Mouse (Mus musculus): ENCODE measurements around the gene Hoxd9. TPM values are rescaled to one million over a fixed set of nuclear protein-coding genes. Genes with fewer than 3 reads are reported as not detected.

Gene Hoxd9
- total RNA-seq, 2 experiments from 2014 or later = not detected

GRCm38 (mm10) chr2:74694066-74694465, 3.5 kb upstream of the Hoxd9 start:
- 0 out of 2 replicates have a peak, but pooled peaks have one; percentile 25 for ATAC-seq (replicated peaks; ENCODE audit: low FRiP score, low TSS enrichment, poor library complexity, severe bottlenecking)

GRCm38 (mm10) chr2:74695383-74695782, 2.1 kb upstream of the Hoxd9 start:
- no peak for ATAC-seq (replicated peaks; ENCODE audit: low FRiP score, low TSS enrichment, poor library complexity, severe bottlenecking)

GRCm38 (mm10) chr2:74695813-74696430, 1.6 kb upstream of the Hoxd9 start:
- ATAC-seq (replicated peaks; ENCODE audit: low FRiP score, low TSS enrichment, poor library complexity, severe bottlenecking) = no peak

GRCm38 (mm10) chr2:74696442-74697335, 838 bp upstream of the Hoxd9 start:
- ATAC-seq (replicated peaks; ENCODE audit: low FRiP score, low TSS enrichment, poor library complexity, severe bottlenecking) = no peak

GRCm38 (mm10) chr2:74698201-74699052, 900 bp downstream of the Hoxd9 start:
- no peak for ATAC-seq (replicated peaks; ENCODE audit: low FRiP score, low TSS enrichment, poor library complexity, severe bottlenecking)

- ATAC-seq (replicated peaks; ENCODE audit: low FRiP score, low TSS enrichment, poor library complexity, severe bottlenecking) = no peak
These were observed 1.5 kb downstream of the Hoxd9 start for GRCm38 (mm10) chr2:74699053-74699430.

GRCm38 (mm10) chr2:74699664-74700545, 2.4 kb downstream of the Hoxd9 start:
- ATAC-seq (replicated peaks; ENCODE audit: low FRiP score, low TSS enrichment, poor library complexity, severe bottlenecking) = no peak

- ATAC-seq (replicated peaks; ENCODE audit: low FRiP score, low TSS enrichment, poor library complexity, severe bottlenecking) = no peak
These were observed 3.1 kb downstream of the Hoxd9 start for GRCm38 (mm10) chr2:74700546-74701112.

- ATAC-seq (replicated peaks; ENCODE audit: low FRiP score, low TSS enrichment, poor library complexity, severe bottlenecking) = no peak
These were observed 4.7 kb downstream of the Hoxd9 start for GRCm38 (mm10) chr2:74701949-74702819.

- no peak for ATAC-seq (replicated peaks; ENCODE audit: low FRiP score, low TSS enrichment, poor library complexity, severe bottlenecking)
These were observed 5.3 kb downstream of the Hoxd9 start for GRCm38 (mm10) chr2:74702820-74703219.

- no peak for ATAC-seq (replicated peaks; ENCODE audit: low FRiP score, low TSS enrichment, poor library complexity, severe bottlenecking)
These were observed 5.8 kb downstream of the Hoxd9 start for GRCm38 (mm10) chr2:74703317-74703716.

- ATAC-seq (replicated peaks; ENCODE audit: low FRiP score, low TSS enrichment, poor library complexity, severe bottlenecking) = no peak
These were observed 6.3 kb downstream of the Hoxd9 start for GRCm38 (mm10) chr2:74703720-74704392.

- ATAC-seq (replicated peaks; ENCODE audit: low FRiP score, low TSS enrichment, poor library complexity, severe bottlenecking) = no peak
These were observed 7.0 kb downstream of the Hoxd9 start, which contains the start of gene Hoxd8 for GRCm38 (mm10) chr2:74704393-74704998. TSS of gene Hoxd8 (plus strand) at chr2:74704615.

GRCm38 (mm10) chr2:74704999-74705466, 7.5 kb downstream of the Hoxd9 start:
- no peak for ATAC-seq (replicated peaks; ENCODE audit: low FRiP score, low TSS enrichment, poor library complexity, severe bottlenecking)

- ATAC-seq (replicated peaks; ENCODE audit: low FRiP score, low TSS enrichment, poor library complexity, severe bottlenecking) = no peak
These were observed 8.1 kb downstream of the Hoxd9 start for GRCm38 (mm10) chr2:74705467-74706089.

- ATAC-seq (replicated peaks; ENCODE audit: low FRiP score, low TSS enrichment, poor library complexity, severe bottlenecking) = no peak
These were observed 8.9 kb downstream of the Hoxd9 start for GRCm38 (mm10) chr2:74706393-74706960.
